Mouse (Mus musculus) heart, postnatal 0 days (tissue): Measurements from ENCODE around the gene Wdr63. TPM values are rescaled to one million over a fixed set of nuclear protein-coding genes. Genes with fewer than 3 reads are reported as not detected.

Experiments used
- ATAC-seq: fragments of 200-750 bp; cut with Nextera tagmentation; 2 replicates; pipeline ENCODE4 v1.8.0; 2017; ENCODE audit warnings: low read depth, moderate number of reproducible peaks, moderate library complexity; ENCODE audit not compliant: insufficient read depth
- DNase-seq: peaks from one replicate; pipeline ENCODE4 v3.0.0-alpha.2; 2016; ENCODE audit warnings: low spot score
- H3K27ac ChIP-seq: fragments of 300-500 bp; sonication (generic); 2 replicates; pipeline ENCODE4 v1.5.1; 2014; ENCODE audit warnings: low read depth, mild to moderate bottlenecking
- H3K27me3 ChIP-seq: fragments of 300-500 bp; sonication (generic); 2 replicates; pipeline ENCODE4 v1.6.1; 2014; ENCODE audit warnings: low read length, mixed read lengths; ENCODE audit not compliant: control insufficient read depth, insufficient read depth
- H3K36me3 ChIP-seq: fragments of 300-500 bp; sonication (generic); replicated peaks from 2 replicates; pipeline ENCODE4 v1.6.1; 2014; ENCODE audit warnings: low read length, mixed read lengths; ENCODE audit not compliant: control insufficient read depth, insufficient read depth
- H3K4me1 ChIP-seq: fragments of 300-500 bp; sonication (generic); 2 replicates; pipeline ENCODE4 v1.6.1; 2014; ENCODE audit warnings: antibody characterized with exemption; ENCODE audit not compliant: control insufficient read depth, insufficient read depth
- H3K4me2 ChIP-seq: fragments of 300-500 bp; sonication (generic); 2 replicates; pipeline ENCODE4 v1.6.1; 2014; ENCODE audit warnings: low read depth, mild to moderate bottlenecking, low read length, moderate library complexity
- H3K4me3 ChIP-seq: fragments of 300-500 bp; sonication (generic); 2 replicates; pipeline ENCODE4 v1.5.1; 2014; ENCODE audit warnings: low read depth, low read length
- H3K9ac ChIP-seq: fragments of 300-500 bp; sonication (generic); replicated peaks from 2 replicates; pipeline ENCODE4 v1.6.1; 2014; ENCODE audit warnings: low read depth, low read length, mixed read lengths
- H3K9me3 ChIP-seq: fragments of 300-500 bp; sonication (generic); replicated peaks from 2 replicates; pipeline ENCODE4 v1.6.1; 2016; ENCODE audit warnings: low read length; ENCODE audit not compliant: control insufficient read depth
- CTCF ChIP-seq: IDR thresholded peaks from 2 replicates; pipeline ENCODE4 v1.5.1; 2016; ENCODE audit warnings: antibody characterized with exemption, control low read depth, low read depth
- EP300 ChIP-seq: IDR thresholded peaks from 2 replicates; pipeline ENCODE4 v1.6.1; 2016; ENCODE audit warnings: antibody characterized with exemption, low read depth
- WGBS: fragments of 180-500 bp; shearing (Covaris S2); extraction: QIAGEN DNeasy Blood & Tissue Kit; methylation state at CpG from one replicate; pipeline ENCODE4 v1.1.7; 2014; 5-methylcytosine and 5-hydroxymethylcytosine counted together
- polyA plus RNA-seq: library from polyadenylated mRNA; unstranded; fragments of >200 nt; fragmentation: Nextera tagmentation; extraction: Ambion mirVana; gene quantifications from 2 replicates; pipeline ENCODE4 v1.2.1, GENCODE M21; 2015
- total RNA-seq: library from RNA; depleted of rRNA; stranded (reverse); fragments of >200 nt; gene quantifications from 2 replicates; pipeline ENCODE4 v1.2.3, GENCODE M21; 2014; ENCODE audit warnings: low replicate concordance

The Wdr63 gene
- total and polyA plus RNA-seq, 2 experiments from 2014 or later, result not detected

DNA sequence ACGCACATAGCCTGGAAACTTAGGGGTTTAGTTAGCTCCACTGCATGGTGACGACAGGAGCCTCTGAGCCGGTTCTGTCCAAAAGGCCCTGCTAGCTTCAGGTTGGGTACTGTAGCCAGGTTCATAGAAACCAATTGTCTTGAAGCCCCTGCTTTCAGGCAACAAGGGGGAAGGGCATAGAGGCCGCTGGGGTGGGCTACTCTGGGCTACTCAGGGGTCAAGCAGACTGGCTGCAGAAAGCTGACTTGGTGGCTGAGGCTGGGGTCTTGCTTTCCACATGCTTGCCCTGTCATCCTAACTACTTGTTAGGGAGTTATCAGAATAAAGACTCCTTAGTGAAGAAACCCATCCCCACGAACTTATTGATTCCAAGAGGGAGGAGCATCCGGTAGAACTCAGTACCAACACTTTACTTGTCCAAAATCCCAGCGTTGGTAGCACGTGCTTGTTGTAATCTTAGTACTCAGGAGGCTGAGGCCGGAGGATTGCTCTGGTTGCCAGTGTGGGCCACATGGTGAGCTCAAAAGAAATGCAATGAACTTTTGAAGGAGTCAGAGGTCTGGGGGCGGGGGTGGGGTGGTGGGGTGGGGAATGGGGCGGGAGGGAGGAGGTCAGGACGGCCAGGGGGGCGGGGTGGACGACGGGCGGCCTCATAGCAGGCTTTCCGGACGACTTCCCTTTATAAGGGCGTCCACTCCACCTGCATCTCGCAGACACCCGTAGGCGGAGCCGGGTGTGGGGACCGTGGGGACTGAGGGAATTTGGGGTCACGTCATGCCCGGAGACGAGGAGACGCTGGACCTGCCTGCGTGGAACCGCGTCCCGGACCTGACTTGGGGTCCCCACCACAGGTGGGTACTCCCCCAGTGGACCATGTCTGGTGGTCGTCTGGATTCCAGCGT lies 41.5 kb upstream of the Wdr63 start, which contains the start of gene Mcoln2:
Gene Mcoln2 (plus strand): TSS at position 678 of the 902 bp plus-strand sequence.
- 0 out of 2 replicates have a peak within 1 kb of the TSS, but pooled peaks have one; percentile 18 for H3K9ac ChIP-seq
- TF ChIP-seq EP300 (no peak), CTCF (no peak)
- H3K4me3 ChIP-seq, result peak within 1 kb of the TSS; percentile 53
- H3K27ac ChIP-seq, result no peak within 1 kb of the TSS
- peaks cover 3% of the 10 kb centered on the region; the same call in 1 of the 2 replicates for H3K4me1 ChIP-seq
- 17% methylated on average over 34 of the region's 34 CpGs for WGBS
- H3K36me3 ChIP-seq, result no peaks in the 10 kb centered on the region
- H3K9me3 ChIP-seq, result no peaks in the 10 kb centered on the region
- H3K4me2 ChIP-seq, result peak within 1 kb of the TSS; percentile 71
- ATAC-seq (peak; percentile 40; the same call in 1 of the 2 replicates), DNase-seq (no peak)
- H3K27me3 ChIP-seq, result peaks cover 15% of the 10 kb centered on the region; the same call in 1 of the 2 replicates

GRCm38 (mm10) chr3:146146131-146146530 lies 38.2 kb upstream of the Wdr63 start:
- 54% methylated on average over 5 of the region's 5 CpGs for WGBS

DNA sequence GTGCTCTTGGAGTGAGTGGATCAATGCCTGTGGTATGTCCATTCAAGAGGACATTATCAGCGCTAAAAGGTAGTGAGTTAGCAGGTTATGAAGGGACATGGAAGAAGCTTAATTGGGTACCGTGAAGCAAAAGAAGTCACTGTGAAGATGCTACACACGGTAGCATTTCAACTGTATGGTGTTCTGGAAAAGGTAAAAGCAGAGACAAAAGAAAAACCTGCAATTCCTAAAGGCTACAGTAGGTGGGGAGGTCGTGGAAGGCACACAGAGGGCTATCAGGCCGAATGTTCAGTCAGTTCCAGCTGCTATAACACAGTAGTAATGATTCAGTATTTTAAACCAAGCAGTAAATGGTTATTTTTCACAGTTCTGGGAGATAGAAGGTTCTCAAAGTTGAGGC lies 37.6 kb upstream of the Wdr63 start:
- Histone ChIP-seq H3K4me1 (peaks cover 3% of the 10 kb centered on the region; the same call in 1 of the 2 replicates), H3K4me3 (no peak overlapping the region), H3K36me3 (no peaks in the 10 kb centered on the region), H3K27ac (no peak overlapping the region), H3K27me3 (peaks cover 8% of the 10 kb centered on the region; the same call in 1 of the 2 replicates), H3K9me3 (no peaks in the 10 kb centered on the region), H3K4me2 (no peak overlapping the region), H3K9ac (no peak overlapping the region)
- no peak for ATAC-seq
- TF ChIP-seq EP300 (no peak), CTCF (no peak)
- no peak for DNase-seq
- 52% methylated on average over 5 of the region's 5 CpGs for WGBS

More at GRCm38 (mm10) chr3:146146131-146146530, 38.2 kb upstream of the Wdr63 start:
- peaks cover 3% of the 10 kb centered on the region; the same call in 1 of the 2 replicates for H3K4me1 ChIP-seq
- H3K27me3 ChIP-seq, result peaks cover 11% of the 10 kb centered on the region; the same call in 1 of the 2 replicates
- no peak overlapping the region for H3K4me3 ChIP-seq
- H3K4me2 ChIP-seq, result no peak overlapping the region
- ATAC-seq, result no peak
- H3K9ac ChIP-seq, result no peak overlapping the region
- H3K9me3 ChIP-seq, result no peaks in the 10 kb centered on the region
- H3K36me3 ChIP-seq, result no peaks in the 10 kb centered on the region
- TF ChIP-seq CTCF (no peak), EP300 (no peak)
- H3K27ac ChIP-seq, result no peak overlapping the region
- no peak for DNase-seq

DNA sequence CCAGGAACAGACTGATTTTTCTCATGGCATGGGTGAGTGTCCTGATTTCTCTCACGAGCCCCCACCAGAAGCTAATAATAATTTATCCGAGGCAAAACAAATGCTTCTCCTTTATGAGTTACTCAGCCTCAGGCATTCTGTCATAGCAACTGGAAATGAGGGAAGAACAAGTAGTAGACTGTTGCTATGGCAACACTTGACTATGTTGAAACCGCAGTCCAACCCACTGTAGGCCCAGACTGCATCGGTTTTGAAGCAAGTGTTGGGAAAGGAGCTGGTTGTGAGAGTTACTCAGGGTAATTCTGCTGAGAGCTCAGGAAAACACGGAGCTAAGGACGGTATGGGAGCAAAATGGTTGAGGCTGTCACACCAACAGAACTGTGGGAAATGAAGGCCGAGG lies 34.6 kb upstream of the Wdr63 start:
- TF ChIP-seq CTCF (no peak), EP300 (no peak)
- 81% methylated on average over 7 of the region's 7 CpGs for WGBS
- no peak overlapping the region for H3K9ac ChIP-seq
- H3K4me3 ChIP-seq, result no peak overlapping the region
- no peaks in the 10 kb centered on the region for H3K36me3 ChIP-seq
- no peaks in the 10 kb centered on the region for H3K27me3 ChIP-seq
- no peak for DNase-seq
- no peak for ATAC-seq
- no peaks in the 10 kb centered on the region for H3K9me3 ChIP-seq
- no peak overlapping the region for H3K27ac ChIP-seq
- no peak overlapping the region for H3K4me2 ChIP-seq
- H3K4me1 ChIP-seq, result no peaks in the 10 kb centered on the region

DNA sequence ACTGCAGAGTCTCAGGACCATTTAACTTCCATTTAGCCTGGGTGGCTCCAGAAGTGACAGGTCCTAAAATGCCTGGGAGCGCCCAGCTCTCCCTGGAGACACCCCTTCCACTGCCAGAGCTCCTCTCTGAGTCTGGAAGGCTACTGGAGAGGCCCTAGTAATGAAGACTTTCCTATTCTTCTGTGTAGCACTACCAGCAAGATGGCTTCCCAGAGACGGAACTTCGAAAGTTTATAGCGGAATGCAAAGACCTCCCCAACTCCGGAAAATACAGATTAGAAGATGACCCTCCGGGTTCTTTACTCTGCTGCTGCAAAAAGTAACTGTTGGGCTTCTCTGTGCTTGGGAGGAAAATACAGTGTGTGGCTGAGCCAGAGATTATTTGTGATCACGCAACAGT lies 32.3 kb upstream of the Wdr63 start:
- no peaks in the 10 kb centered on the region for H3K27me3 ChIP-seq
- H3K4me3 ChIP-seq, result no peak overlapping the region
- no peak for TF ChIP-seq CTCF
- TF ChIP-seq EP300, result no peak
- H3K36me3 ChIP-seq, result no peaks in the 10 kb centered on the region
- no peaks in the 10 kb centered on the region for H3K4me1 ChIP-seq
- no peaks in the 10 kb centered on the region for H3K9me3 ChIP-seq
- no peak overlapping the region for H3K4me2 ChIP-seq
- WGBS, result 86% methylated on average over 7 of the region's 7 CpGs
- H3K9ac ChIP-seq, result no peak overlapping the region
- no peak for DNase-seq
- ATAC-seq, result no peak
- no peak overlapping the region for H3K27ac ChIP-seq
